Mouse (Mus musculus): ENCODE results near the gene Eml6.

DNA sequence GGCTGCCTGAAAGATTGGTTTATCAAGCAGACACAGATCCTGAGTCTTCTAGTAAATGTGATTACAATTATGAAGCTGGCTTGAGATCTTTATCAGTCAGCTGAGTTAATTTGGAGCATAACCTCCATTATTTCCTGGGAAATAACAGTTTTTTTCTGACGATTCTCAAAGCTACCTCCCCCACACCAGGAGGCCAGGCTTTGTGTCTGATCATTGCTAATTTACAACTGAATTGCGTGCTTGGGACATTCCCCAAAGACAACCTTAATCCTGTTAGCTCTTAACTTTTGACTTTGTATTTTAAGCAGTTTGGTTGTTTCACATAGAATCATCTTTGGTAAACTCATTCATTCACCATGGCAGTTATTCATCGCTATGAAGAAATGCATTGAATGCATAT is 148.6 kb downstream of the Eml6 start:
- TF ChIP-seq CTCF (IDR thresholded peaks at IDR 0.05; ENCODE audit: low read depth) = no peak
- no peak for TF ChIP-seq EP300 (IDR thresholded peaks at IDR 0.05; ENCODE audit: low read depth)
